Mouse (Mus musculus) 3134 (cell line): ENCODE data around the gene Pfn3.

Experiments
- DNase-seq: peaks from one replicate; pipeline ENCODE4 v3.0.0-alpha.2; 2011; ENCODE audit warnings: low spot score; ENCODE audit not compliant: insufficient read length; ENCODE audit errors: extremely low read depth

The Pfn3 gene

GRCm38 (mm10) chr13:55431889-55432685, 17.1 kb upstream of the Pfn3 start:
- no peak for DNase-seq

- no peak for DNase-seq
Observed at GRCm38 (mm10) chr13:55430566-55430965, 15.5 kb upstream of the Pfn3 start.

GRCm38 (mm10) chr13:55429226-55429888, 14.3 kb upstream of the Pfn3 start:
- peak; percentile 59 for DNase-seq

- DNase-seq, result no peak
Observed at GRCm38 (mm10) chr13:55426613-55427012, 11.6 kb upstream of the Pfn3 start, which contains the start of gene F12. Gene F12 (minus strand): TSS chr13:55426793.

GRCm38 (mm10) chr13:55420933-55421800, 6.1 kb upstream of the Pfn3 start:
- DNase-seq, result no peak

- no peak for DNase-seq
Observed at GRCm38 (mm10) chr13:55420018-55420932, 5.2 kb upstream of the Pfn3 start.

DNA sequence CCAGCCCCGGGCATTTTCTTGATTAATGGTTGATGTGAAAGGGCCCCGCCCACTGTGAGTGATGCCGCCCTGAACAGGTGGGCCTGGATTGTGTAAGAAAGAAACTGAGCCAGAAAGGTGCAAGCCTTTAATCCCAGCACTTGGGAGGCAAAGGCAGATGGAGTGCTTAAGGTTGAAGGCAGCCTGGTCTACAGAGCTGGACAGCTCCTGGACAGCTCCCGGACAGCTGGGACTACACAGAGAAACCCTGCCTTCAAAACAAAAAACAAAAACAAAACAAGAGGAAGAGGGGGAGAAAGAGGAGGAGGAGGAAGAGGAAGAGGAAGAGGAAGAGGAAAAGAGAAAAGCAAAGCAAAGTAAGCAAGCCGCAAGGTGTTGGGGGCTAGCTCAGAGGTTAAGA, 4.1 kb upstream of the Pfn3 start:
- DNase-seq, result no peak

GRCm38 (mm10) chr13:55418004-55418403, 3.0 kb upstream of the Pfn3 start:
- DNase-seq, result peak; percentile 88

DNA sequence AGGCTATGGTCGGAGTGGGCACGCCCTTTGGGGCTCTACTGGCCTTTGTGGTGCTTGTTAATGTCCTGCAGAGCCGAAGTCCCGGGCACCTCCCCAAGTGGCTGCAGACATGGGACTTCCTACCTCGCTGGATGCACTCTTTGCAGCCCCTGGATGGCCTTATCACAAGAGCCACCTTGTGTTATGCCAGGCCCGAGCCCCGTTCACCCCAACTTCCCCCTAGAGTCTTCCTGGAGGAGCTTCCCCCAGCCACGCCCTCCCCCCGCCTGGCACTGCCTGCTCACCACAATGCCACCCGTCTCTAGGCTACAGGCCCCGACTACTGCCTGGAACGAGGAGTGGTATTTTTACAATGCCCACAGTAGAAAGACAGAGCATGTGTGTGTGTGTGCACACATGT, 1.7 kb downstream of the Pfn3 start:
- peak; percentile 28 for DNase-seq

- no peak for DNase-seq
Observed at GRCm38 (mm10) chr13:55412643-55413307, 2.3 kb downstream of the Pfn3 start.

DNA sequence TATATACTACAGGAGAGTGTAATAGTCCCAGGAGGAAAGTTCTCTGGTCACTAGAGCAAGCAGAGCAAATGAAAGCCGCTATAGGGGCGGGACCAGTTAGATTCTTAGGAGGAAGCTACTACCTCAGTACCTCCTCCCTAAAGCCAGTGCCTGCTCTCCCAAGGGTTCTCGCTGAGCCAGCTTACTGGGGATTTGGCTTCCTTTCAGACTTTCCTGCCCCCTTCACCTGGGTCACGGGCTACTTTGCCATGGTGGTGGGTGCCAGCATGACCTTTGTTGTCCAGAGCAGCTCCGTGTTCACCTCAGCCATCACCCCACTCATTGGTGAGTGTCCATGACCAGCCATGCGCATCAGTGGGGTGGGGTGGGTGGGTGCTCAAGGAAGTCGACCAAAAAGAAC, 3.2 kb downstream of the Pfn3 start:
- DNase-seq, result no peak

DNA sequence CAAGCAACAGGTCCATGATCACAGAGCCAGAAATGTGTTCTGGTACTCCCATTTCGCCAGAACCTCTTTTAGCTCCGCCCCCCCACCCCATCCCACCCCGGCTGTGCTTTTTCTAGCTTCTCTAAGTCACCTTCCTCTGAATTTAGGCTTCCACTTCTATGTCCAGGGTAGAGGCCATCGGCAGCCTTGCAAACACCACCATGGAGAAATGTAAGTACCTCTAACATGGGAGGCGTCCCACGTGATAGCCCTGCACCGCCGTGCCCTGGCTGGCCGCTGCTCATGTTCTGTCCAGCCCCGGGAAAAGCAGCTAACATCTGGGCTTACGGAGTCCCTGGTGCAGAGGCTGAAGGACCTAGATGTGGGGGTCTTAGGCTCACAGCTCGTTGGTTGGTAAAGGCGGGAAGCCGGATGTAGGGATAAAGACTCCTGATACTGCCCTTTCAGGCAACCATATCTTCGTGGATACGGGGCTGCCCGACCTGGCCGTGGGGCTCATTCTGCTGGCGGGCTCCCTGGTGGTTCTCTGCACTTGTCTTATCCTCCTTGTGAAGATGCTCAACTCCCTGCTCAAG, 6.4 kb downstream of the Pfn3 start:
- DNase-seq, result no peak

- no peak for DNase-seq
Observed at GRCm38 (mm10) chr13:55407341-55407740, 7.7 kb downstream of the Pfn3 start.

- no peak for DNase-seq
Observed at GRCm38 (mm10) chr13:55405783-55406390, 9.1 kb downstream of the Pfn3 start.

DNA sequence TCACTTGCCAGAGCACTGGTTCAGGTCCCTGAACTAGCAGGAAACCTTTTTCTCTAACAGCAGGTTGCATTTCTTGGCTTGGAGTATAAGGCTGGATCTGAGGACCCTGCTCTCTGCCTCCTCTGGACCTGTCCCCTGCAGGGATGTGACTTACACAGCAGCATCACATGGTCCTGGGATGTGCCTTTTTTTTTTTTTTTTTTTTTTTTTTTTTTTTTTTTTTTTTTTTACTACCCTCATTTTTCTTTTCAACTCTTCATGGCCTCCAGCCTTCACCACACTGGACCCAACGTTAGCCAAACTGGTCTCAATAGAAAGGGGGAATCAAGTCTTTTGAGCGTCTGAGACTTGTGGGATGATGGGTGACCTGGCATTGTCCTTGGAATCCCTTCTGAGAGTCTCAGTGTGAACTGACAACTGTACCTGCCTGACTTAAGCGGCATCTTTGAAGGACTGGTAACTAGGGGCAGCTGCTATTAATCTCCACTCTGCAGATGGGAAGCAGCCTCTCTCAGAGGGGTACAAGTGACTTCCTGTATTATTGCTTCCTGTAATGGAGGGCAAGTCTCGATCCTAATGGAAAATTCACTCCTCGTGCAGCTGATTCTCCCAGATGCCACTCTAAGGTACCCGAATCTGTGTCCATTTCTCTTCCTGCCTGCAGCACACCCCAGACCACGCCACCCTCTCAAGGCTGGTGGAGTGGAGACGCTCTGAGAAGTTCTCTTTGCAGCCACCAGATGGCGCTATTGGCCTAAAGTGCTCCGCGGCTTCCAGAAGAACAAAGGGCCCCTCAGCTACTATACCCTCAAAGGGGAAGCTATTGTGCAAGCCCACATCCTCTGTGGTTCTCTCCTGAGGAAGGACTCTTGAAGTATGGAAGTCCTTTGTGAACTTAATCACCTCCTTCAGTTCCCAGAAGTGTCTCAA, 9.9 kb downstream of the Pfn3 start:
- peak; percentile 30 for DNase-seq

DNA sequence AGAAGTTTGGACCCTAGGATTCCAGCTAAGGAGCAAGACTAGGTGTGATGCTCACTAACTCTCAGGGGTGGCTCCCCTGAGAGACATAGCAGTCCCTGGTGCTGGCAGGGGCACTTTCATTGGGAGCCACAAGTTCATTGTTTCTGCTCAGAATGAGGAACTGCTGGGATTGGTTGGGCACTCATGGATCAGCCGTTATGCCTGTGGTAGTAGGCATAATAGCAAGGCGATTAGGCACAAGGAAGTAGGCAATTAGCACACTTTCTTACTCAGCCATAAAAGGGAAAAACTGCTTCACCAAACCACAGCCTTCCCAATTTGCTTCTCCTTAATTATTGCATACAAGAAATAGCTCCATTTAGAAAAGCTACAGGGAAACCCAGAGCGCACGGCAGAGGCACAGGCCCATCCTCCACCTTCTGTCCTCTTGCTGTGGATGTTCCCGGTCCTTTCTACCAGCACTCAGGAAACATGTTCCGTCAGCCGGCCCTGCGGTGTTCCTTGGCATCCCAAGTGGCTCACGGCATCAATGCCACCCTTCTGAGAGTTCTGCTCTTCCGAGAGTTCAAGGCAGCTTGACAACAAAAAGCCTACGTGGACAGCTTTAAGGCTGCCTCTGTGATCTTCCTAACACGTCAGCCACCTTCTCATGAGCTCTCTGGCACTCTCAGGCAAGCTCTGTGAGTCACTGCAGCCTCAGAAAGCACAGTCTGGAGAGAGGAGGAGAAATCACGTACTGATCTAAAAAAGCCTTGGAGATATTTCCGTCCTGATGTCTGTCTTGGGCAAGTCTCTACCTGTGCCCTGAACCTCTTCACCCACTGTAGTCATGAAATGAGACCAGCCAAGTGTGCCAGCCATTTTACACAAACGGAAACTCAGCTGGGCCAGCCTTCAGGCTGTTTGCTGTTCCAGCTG, 10.8 kb downstream of the Pfn3 start:
- peak; percentile 27 for DNase-seq

GRCm38 (mm10) chr13:55403266-55403665, 11.8 kb downstream of the Pfn3 start:
- no peak for DNase-seq
